9 mouse cellular contexts compared by ENCODE assay signal in the genomic region with DNA sequence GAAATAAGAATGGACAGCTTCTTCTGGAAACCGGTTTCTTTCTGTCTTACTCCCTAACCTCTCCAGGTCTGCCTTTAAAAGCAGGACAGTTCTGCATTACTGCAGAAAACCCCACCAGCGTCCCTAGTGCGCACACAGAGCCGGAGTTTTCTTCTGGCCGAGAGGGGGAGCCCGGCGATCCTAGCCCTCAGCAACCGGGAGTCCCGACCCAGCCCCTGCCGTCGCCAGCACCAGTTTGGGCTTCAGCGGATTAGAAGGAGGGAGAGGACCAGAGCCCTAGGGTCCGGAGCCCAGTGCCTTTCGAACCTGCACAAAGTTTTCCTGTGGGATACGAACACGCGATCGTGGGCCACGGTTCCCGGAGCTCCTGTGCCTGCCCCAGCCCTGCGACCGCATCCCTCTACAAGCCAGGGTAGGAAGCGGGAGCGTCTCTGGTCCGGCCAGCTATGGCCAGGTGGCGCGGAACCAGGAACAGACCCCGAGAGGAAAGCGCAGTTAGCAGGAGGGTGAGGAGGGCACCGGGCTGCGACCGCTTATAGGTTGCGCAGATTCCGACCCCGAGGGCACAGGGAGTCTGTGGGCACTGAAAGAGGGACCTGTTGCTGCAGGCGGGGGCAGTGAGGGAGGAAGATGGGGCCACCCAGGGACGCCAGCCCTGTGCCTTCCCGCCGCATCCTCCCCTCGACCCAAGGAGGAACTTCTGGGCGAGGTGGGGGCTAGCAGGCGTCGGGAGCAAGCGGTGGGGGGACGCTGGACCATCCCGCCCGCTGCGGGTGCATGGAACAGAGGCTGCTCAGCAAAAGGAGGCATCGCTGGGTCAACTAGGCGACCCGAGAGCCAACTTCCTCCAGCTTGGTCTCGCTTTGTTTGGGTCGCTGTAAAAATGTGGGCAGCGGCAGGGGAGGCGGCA. TPM values are rescaled to one million over a fixed set of nuclear protein-coding genes. Genes with fewer than 3 reads are reported as not detected.
DNase-seq lines count a peak whose midpoint lies in the region; ATAC-seq lines count a peak whose summit lies in the region.
"Had no signal": no experiment of that assay in that cellular context is flagged by ENCODE, and none has a peak within 500 bp of the region (broad histone marks: within the 10 kb centered on the region; RNA-seq: fewer than 3 reads in every experiment).

A gene (plus strand): TSS at position 51 of the 910 bp plus-strand sequence.

- peak; percentile 90 for DNase-seq in 3T3-L1 (ENCODE audit: low read depth, low spot score)
- DNase-seq in kidney, postnatal 14 days, result peak; percentile 82
- DNase-seq in liver, embryonic 13.5 days, result peak; percentile 4
- DNase-seq in neural tube, embryonic 11.5 days (ENCODE audit: low spot score), result peak; percentile 85
- peak; percentile 27 for DNase-seq in testis, postnatal 14 days (ENCODE audit: low spot score)

- peak within 1 kb of the TSS; percentile 77 for H3K4me2 ChIP-seq in forebrain, embryonic 12.5 days
- H3K4me2 ChIP-seq in heart, embryonic 15.5 days, result peak within 1 kb of the TSS; percentile 88
- H3K4me2 ChIP-seq in liver, embryonic 13.5 days, result peak within 1 kb of the TSS; percentile 74
- peak within 1 kb of the TSS; percentile 61 for H3K4me2 ChIP-seq in neural tube, embryonic 11.5 days (ENCODE audit: low read depth)

- peak within 1 kb of the TSS; percentile 83 for H3K4me3 ChIP-seq in brown adipose tissue, adult 24 weeks (ENCODE audit: insufficient read depth, low read depth, low read length)
- peak within 1 kb of the TSS; percentile 55 for H3K4me3 ChIP-seq in forebrain, embryonic 12.5 days (replicated peaks)
- peak within 1 kb of the TSS; percentile 70 for H3K4me3 ChIP-seq in heart, embryonic 15.5 days
- H3K4me3 ChIP-seq in liver, embryonic 13.5 days (replicated peaks), result peak within 1 kb of the TSS; percentile 57
- peak within 1 kb of the TSS; percentile 60 for H3K4me3 ChIP-seq in neural tube, embryonic 11.5 days (ENCODE audit: low read depth, low read length)

- WGBS in forebrain, embryonic 12.5 days, result under 1% methylated on average over 55 of the region's 55 CpGs
- under 1% methylated on average over 55 of the region's 55 CpGs for WGBS in heart, embryonic 15.5 days
- WGBS in liver, embryonic 13.5 days (ENCODE audit: insufficient replicate concordance), result under 1% methylated on average over 55 of the region's 55 CpGs
- under 1% methylated on average over 53 of the region's 55 CpGs for WGBS in neural tube, embryonic 11.5 days

- no peaks in the 10 kb centered on the region for H3K9me3 ChIP-seq in forebrain, embryonic 12.5 days
- H3K9me3 ChIP-seq in heart, embryonic 15.5 days (replicated peaks), result no peaks in the 10 kb centered on the region
- no peaks in the 10 kb centered on the region for H3K9me3 ChIP-seq in liver, embryonic 13.5 days (replicated peaks)
- H3K9me3 ChIP-seq in neural tube, embryonic 11.5 days (ENCODE audit: control insufficient read depth, low read length), result no peaks in the 10 kb centered on the region
- H3K9me3 ChIP-seq: G1E had no signal

- ATAC-seq in forebrain, embryonic 12.5 days (ENCODE audit: low FRiP score), result peak; percentile 84
- peak; percentile 86 for ATAC-seq in heart, embryonic 15.5 days (replicated peaks; ENCODE audit: insufficient number of reproducible peaks, insufficient read depth, low FRiP score, low read depth)
- ATAC-seq in liver, embryonic 13.5 days (ENCODE audit: low read depth), result peak; percentile 67
- peak; percentile 86 for ATAC-seq in neural tube, embryonic 11.5 days (ENCODE audit: insufficient read depth, low FRiP score, low TSS enrichment)

- peaks cover 7% of the 10 kb centered on the region; the same call in 1 of the 2 replicates for H3K27me3 ChIP-seq in forebrain, embryonic 12.5 days
- H3K27me3 ChIP-seq in heart, embryonic 15.5 days, result no peaks in the 10 kb centered on the region
- peaks cover 14% of the 10 kb centered on the region for H3K27me3 ChIP-seq in liver, embryonic 13.5 days
- H3K27me3 ChIP-seq in neural tube, embryonic 11.5 days (ENCODE audit: control insufficient read depth, insufficient read depth, low read length), result no peaks in the 10 kb centered on the region

- H3K27ac ChIP-seq in brown adipose tissue, adult 24 weeks (replicated peaks; ENCODE audit: low read depth, low read length), result peak within 1 kb of the TSS; percentile 42
- peak within 1 kb of the TSS; percentile 78 for H3K27ac ChIP-seq in forebrain, embryonic 12.5 days
- H3K27ac ChIP-seq in heart, embryonic 15.5 days, result peak within 1 kb of the TSS; percentile 86
- no peak within 1 kb of the TSS; the same call in 1 of the 2 replicates for H3K27ac ChIP-seq in liver, embryonic 13.5 days
- peak within 1 kb of the TSS; percentile 47 for H3K27ac ChIP-seq in neural tube, embryonic 11.5 days (ENCODE audit: low read depth, low read length)

- H3K36me3 ChIP-seq in forebrain, embryonic 12.5 days (replicated peaks), result no peaks in the 10 kb centered on the region
- H3K36me3 ChIP-seq in heart, embryonic 15.5 days, result no peaks in the 10 kb centered on the region
- H3K36me3 ChIP-seq in liver, embryonic 13.5 days, result no peaks in the 10 kb centered on the region
- H3K36me3 ChIP-seq in neural tube, embryonic 11.5 days (ENCODE audit: control insufficient read depth, insufficient read depth, low read length), result no peaks in the 10 kb centered on the region
- H3K36me3 ChIP-seq: G1E had no signal

- H3K4me1 ChIP-seq in brown adipose tissue, adult 24 weeks (ENCODE audit: control insufficient read depth, insufficient read depth, insufficient read length, low read length), result peaks cover 6% of the 10 kb centered on the region; the same call in 1 of the 2 replicates
- peaks cover 25% of the 10 kb centered on the region for H3K4me1 ChIP-seq in forebrain, embryonic 12.5 days
- H3K4me1 ChIP-seq in heart, embryonic 15.5 days (replicated peaks), result peaks cover 17% of the 10 kb centered on the region
- H3K4me1 ChIP-seq in liver, embryonic 13.5 days (replicated peaks), result no peaks in the 10 kb centered on the region; the same call in 1 of the 2 replicates
- peaks cover 6% of the 10 kb centered on the region; the same call in 1 of the 2 replicates for H3K4me1 ChIP-seq in neural tube, embryonic 11.5 days (ENCODE audit: control insufficient read depth, insufficient read depth, low read length)

- H3K9ac ChIP-seq in forebrain, embryonic 12.5 days, result peak within 1 kb of the TSS; percentile 65
- peak within 1 kb of the TSS; percentile 83 for H3K9ac ChIP-seq in heart, embryonic 15.5 days
- H3K9ac ChIP-seq in liver, embryonic 13.5 days, result peak within 1 kb of the TSS; percentile 59
- peak within 1 kb of the TSS; percentile 66 for H3K9ac ChIP-seq in neural tube, embryonic 11.5 days (ENCODE audit: low read length)

RNA-seq across cellular contexts. Expression of the gene that starts here (rescaled TPM):
- polyA plus RNA-seq in brown adipose tissue, adult 24 weeks (2012; ENCODE audit: insufficient read depth, insufficient read length, missing spikeins), result 5.8 and 7.1 TPM in 2 replicates
- polyA plus RNA-seq in forebrain, embryonic 12.5 days (2016; fragmentation: Nextera tagmentation; extraction: Ambion mirVana), result 20.4 and 20.8 TPM in 2 replicates
- polyA plus RNA-seq in heart, embryonic 15.5 days (2015; fragmentation: Nextera tagmentation; extraction: Ambion mirVana), result 11.4 and 12.7 TPM in 2 replicates
- 0.77 and 1.6 TPM in 2 replicates for polyA plus RNA-seq in liver, embryonic 13.5 days (2015; fragmentation: Nextera tagmentation; extraction: Ambion mirVana)
- 21.8 and 22.4 TPM in 2 replicates for polyA plus RNA-seq in neural tube, embryonic 11.5 days (2014; fragmentation: Nextera tagmentation; extraction: Ambion mirVana)
- polyA plus RNA-seq: G1E had no signal

Comparison
In these comparisons a context has a peak if more than half of its experiments do, and no peak if none do; other contexts are left out.
1. DNase-seq: peak in every context shown above with its lines; median percentile 90 in 3T3-L1; 85 in neural tube, embryonic 11.5 days; 82 in kidney, postnatal 14 days; 27 in testis, postnatal 14 days; 4 in liver, embryonic 13.5 days.